Mouse (Mus musculus): ENCODE results near the gene Rbm28. TPM values are rescaled to one million over a fixed set of nuclear protein-coding genes. Genes with fewer than 3 reads are reported as not detected.
"Not testable (repeated sequence)": the region's sequence is repeated elsewhere in the genome, so short reads cannot be mapped to it uniquely, and the experiment has no call there.

Rbm28 gene
- total RNA-seq, 1 experiment from 2014 or later = 67.9 TPM

- ATAC-seq (ENCODE audit: extremely low read depth, insufficient number of reproducible peaks, low FRiP score, poor library complexity, severe bottlenecking) = no peak
Observed at GRCm38 (mm10) chr6:29195846-29196698, 31.3 kb upstream of the Rbm28 start.

- ATAC-seq (ENCODE audit: extremely low read depth, insufficient number of reproducible peaks, low FRiP score, poor library complexity, severe bottlenecking) = no peak
Observed at GRCm38 (mm10) chr6:29195146-29195545, 30.3 kb upstream of the Rbm28 start.

GRCm38 (mm10) chr6:29193961-29194750, 29.4 kb upstream of the Rbm28 start:
- ATAC-seq (ENCODE audit: extremely low read depth, insufficient number of reproducible peaks, low FRiP score, poor library complexity, severe bottlenecking) = no peak

- ATAC-seq (ENCODE audit: extremely low read depth, insufficient number of reproducible peaks, low FRiP score, poor library complexity, severe bottlenecking) = no peak
Observed at GRCm38 (mm10) chr6:29187936-29188335, 23.1 kb upstream of the Rbm28 start.

GRCm38 (mm10) chr6:29179843-29180242, 15.0 kb upstream of the Rbm28 start:
- no peak for ATAC-seq (ENCODE audit: extremely low read depth, insufficient number of reproducible peaks, low FRiP score, poor library complexity, severe bottlenecking)

GRCm38 (mm10) chr6:29178888-29179658, 14.3 kb upstream of the Rbm28 start, which contains the start of gene Prrt4:
Gene Prrt4, minus strand, starts transcription at chr6:29179584.
- no peak for ATAC-seq (ENCODE audit: extremely low read depth, insufficient number of reproducible peaks, low FRiP score, poor library complexity, severe bottlenecking)

DNA sequence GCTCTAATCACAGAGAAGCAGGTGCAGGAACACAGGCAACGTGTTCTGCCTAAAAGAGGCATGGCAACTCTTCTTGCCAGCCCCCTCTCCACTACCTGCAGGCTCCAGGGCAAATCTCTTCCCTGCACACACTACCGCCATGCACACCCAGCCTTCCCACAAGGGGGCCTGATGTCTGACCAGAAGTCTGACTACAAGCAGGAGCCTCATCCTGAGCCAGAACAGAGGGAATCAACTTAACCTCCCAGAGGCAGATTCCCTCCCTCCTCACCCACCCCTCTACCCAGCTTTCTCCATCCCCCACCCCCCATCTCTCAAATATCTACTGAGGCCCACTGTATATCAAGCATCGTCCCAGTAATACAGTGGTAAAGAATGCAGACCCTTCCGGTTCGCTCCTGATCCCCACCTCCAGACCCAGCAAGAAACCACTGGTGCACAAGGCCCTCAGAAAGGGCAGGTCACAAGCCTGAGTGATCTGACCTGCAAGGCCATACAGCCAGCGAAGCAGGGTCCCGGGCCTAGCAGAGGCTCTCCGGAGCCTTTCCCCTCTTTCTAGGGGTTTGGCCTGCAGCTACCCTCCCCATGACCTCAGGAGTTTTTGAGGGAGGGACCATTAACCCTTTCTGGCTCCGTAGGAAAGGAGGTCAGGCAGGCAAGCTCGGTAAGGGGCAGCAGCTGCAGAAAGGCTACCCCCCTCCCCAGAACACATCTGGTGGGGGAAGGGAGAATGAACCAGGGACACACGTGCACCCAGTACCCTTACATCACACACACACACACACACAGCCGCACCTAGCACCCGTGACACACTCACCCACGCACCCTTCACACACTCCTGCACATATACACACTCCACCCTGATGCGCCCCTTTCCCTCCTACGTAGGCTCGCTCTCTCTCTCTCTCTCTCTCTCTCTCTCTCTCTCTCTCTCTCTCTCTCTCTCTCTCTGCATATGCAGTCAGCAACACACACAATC, 13.4 kb upstream of the Rbm28 start:
- no peak for ATAC-seq (ENCODE audit: extremely low read depth, insufficient number of reproducible peaks, low FRiP score, poor library complexity, severe bottlenecking)

- ATAC-seq (ENCODE audit: extremely low read depth, insufficient number of reproducible peaks, low FRiP score, poor library complexity, severe bottlenecking) = no peak
Observed at GRCm38 (mm10) chr6:29175113-29175512, 10.3 kb upstream of the Rbm28 start.

- ATAC-seq (ENCODE audit: extremely low read depth, insufficient number of reproducible peaks, low FRiP score, poor library complexity, severe bottlenecking) = no peak
Observed at GRCm38 (mm10) chr6:29174368-29174767, 9.6 kb upstream of the Rbm28 start.

DNA sequence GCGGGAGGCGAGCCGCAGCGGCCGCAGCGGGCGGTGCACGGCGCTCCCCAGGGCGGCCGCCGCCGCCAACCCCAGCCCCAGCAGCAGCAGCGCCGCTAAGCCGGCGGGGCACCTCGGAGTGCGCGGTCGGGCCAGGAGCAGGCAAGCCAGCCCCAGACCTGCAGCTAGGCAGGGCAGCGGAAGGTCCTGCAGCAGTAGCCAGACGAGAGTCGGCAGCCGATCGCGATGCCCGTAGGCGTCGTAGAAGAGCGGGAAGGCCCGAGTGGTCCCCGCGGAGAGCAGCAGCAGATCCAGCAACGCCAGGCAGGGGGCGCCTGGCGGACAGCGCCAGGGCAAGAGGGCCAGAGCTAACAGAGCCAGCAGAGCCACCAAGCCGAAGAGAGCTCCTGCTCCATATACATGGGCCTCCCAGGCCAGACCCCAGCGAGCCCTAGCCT, 6.2 kb upstream of the Rbm28 start:
- ATAC-seq (ENCODE audit: extremely low read depth, insufficient number of reproducible peaks, low FRiP score, poor library complexity, severe bottlenecking) = peak; percentile 48

- ATAC-seq (ENCODE audit: extremely low read depth, insufficient number of reproducible peaks, low FRiP score, poor library complexity, severe bottlenecking) = peak; percentile 42; the same call in 1 of the 2 replicates
Observed at GRCm38 (mm10) chr6:29170063-29170921, 5.5 kb upstream of the Rbm28 start.

GRCm38 (mm10) chr6:29169675-29170062, 4.9 kb upstream of the Rbm28 start:
- ATAC-seq (ENCODE audit: extremely low read depth, insufficient number of reproducible peaks, low FRiP score, poor library complexity, severe bottlenecking) = no peak

DNA sequence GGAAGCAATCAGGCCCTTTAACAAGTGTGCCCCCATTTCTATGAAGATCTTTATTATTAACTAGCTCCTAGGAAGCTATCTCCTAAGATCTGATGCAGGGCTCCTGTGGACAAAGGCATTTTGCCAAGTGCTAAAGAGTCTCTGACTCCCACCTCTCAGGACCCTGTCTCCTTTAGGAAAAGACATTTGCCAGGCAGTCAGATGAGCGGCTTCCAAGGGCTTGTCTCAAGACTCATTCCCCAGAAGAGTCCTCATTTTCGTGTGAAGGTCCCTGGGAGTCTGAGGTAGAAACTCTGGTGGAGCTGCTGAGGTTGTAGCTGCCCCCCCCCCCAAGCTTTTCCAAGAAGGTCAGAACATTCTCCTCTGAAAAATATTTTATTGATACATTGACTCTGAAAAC, 4.1 kb upstream of the Rbm28 start:
- ATAC-seq (ENCODE audit: extremely low read depth, insufficient number of reproducible peaks, low FRiP score, poor library complexity, severe bottlenecking) = no peak

GRCm38 (mm10) chr6:29166196-29166595, 1.4 kb upstream of the Rbm28 start:
- peak; percentile 52; the same call in 1 of the 2 replicates for ATAC-seq (ENCODE audit: extremely low read depth, insufficient number of reproducible peaks, low FRiP score, poor library complexity, severe bottlenecking)

GRCm38 (mm10) chr6:29161291-29161690, 3.5 kb downstream of the Rbm28 start:
- ATAC-seq (ENCODE audit: extremely low read depth, insufficient number of reproducible peaks, low FRiP score, poor library complexity, severe bottlenecking) = not testable (repeated sequence)

DNA sequence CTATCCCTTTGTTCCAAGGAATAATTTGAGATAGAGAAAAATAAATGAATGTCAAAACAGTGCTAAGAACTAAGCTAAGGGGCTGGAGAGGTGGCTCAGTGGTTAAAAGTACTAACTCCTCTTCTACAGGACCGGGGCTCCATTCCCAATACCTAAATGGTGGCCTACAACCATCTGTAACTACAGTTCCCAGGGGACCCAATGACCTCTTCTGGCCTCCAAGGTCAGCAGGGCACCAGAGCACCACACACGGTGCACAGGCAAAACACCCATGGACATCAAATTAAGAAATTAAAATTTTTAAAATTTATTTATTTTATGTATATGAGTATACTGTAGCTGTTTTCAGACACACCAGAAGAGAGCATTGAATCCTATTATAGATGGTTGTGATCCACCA, 4.0 kb downstream of the Rbm28 start:
- no peak for ATAC-seq (ENCODE audit: extremely low read depth, insufficient number of reproducible peaks, low FRiP score, poor library complexity, severe bottlenecking)

DNA sequence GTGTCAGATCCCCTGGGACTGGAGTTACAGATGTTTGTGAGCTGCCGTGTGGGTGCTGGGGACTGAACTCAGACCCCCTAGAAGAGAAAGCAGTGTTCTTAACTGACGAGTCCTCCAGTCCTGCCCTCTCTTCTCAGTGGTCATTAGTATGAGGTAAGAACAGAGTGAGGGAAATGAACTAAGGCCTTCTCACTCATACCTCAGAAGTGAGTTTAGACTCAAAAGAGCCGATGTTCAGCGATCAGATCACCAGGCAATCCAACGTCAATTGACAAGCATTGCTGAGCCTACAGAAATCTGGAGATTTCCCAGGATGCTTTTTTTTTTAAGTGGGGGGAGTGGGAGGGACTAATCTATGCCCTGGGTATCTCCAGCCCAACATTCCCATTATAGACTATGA, 8.5 kb downstream of the Rbm28 start:
- ATAC-seq (ENCODE audit: extremely low read depth, insufficient number of reproducible peaks, low FRiP score, poor library complexity, severe bottlenecking) = no peak
